Mouse (Mus musculus) CH12.LX (cell line): ENCODE results near the gene Stx4a. TPM values are rescaled to one million over a fixed set of nuclear protein-coding genes. Genes with fewer than 3 reads are reported as not detected.

Source experiments
- DNase-seq: peaks from one replicate; pipeline ENCODE4 v3.0.0-alpha.2; 2013; ENCODE audit errors: extremely low read depth
- H3K27ac ChIP-seq: 2 replicates; pipeline ENCODE4 v1.5.1; 2012; ENCODE audit warnings: low read depth, mild to moderate bottlenecking, control low read depth, moderate library complexity; ENCODE audit not compliant: insufficient read depth
- H3K27me3 ChIP-seq: replicated peaks from 2 replicates; pipeline ENCODE3; 2012; ENCODE audit warnings: inconsistent platforms
- H3K36me3 ChIP-seq, 2 experiments: replicated peaks in 1 of 2; 2 replicates each; pipeline versions ENCODE3 to v1.6.1; 2012; ENCODE audit warnings: inconsistent platforms in 1 of 2, low read length in 1 of 2, mild to moderate bottlenecking in 1 of 2, mixed read lengths in 1 of 2, moderate library complexity in 1 of 2; ENCODE audit not compliant: control insufficient read depth in 1 of 2, insufficient read depth in 1 of 2
- H3K4me1 ChIP-seq, 2 experiments: 2 replicates each; pipeline ENCODE4 v1.6.1; 2012; ENCODE audit warnings: inconsistent platforms in 1 of 2, moderate library complexity in 1 of 2; ENCODE audit not compliant: insufficient read depth in 2 of 2, control insufficient read depth in 1 of 2
- H3K4me2 ChIP-seq: 2 replicates; pipeline ENCODE4 v1.6.1; 2012; ENCODE audit warnings: low read depth, mild to moderate bottlenecking, control low read depth; ENCODE audit not compliant: poor library complexity, insufficient read depth, severe bottlenecking
- H3K4me3 ChIP-seq, 3 experiments: fragments of 150-350 bp in 1 of 3; sonication (generic) in 1 of 3; replicated peaks in 1 of 3; 2 replicates each; pipeline versions ENCODE3 to v1.5.1; 2011 to 2012; ENCODE audit warnings: low read depth in 2 of 3, low read length in 2 of 3, mild to moderate bottlenecking in 2 of 3, moderate library complexity in 2 of 3, control low read depth in 1 of 3, improper control_type of control experiment in 1 of 3, inconsistent platforms in 1 of 3, mixed read lengths in 1 of 3; ENCODE audit not compliant: poor library complexity in 1 of 3
- H3K79me2 ChIP-seq: replicated peaks from 2 replicates; pipeline ENCODE4 v1.6.1; 2012; ENCODE audit warnings: mild to moderate bottlenecking, moderate library complexity; ENCODE audit not compliant: control insufficient read depth, poor library complexity, insufficient read depth, severe bottlenecking; ENCODE audit errors: extremely low read depth
- H3K9ac ChIP-seq: 2 replicates; pipeline ENCODE4 v1.6.1; 2012; ENCODE audit warnings: low read depth, mild to moderate bottlenecking, control low read depth, moderate library complexity; ENCODE audit not compliant: insufficient read depth
- H3K9me3 ChIP-seq: replicated peaks from 2 replicates; pipeline ENCODE3; 2012; ENCODE audit warnings: low read length, inconsistent platforms, mixed read lengths
- CHD1 ChIP-seq: IDR thresholded peaks from 2 replicates; pipeline ENCODE4 v1.6.1; 2012; ENCODE audit warnings: low read depth, low read length, improper control_type of control experiment, inconsistent platforms
- CTCF ChIP-seq, 2 experiments: IDR thresholded peaks in 1 of 2; conservative IDR thresholded peaks in 1 of 2; 2 replicates each; pipeline ENCODE4 v1.5.1; 2011 to 2012; ENCODE audit warnings: low read depth in 2 of 2, low read length in 2 of 2, improper control_type of control experiment in 1 of 2, inconsistent platforms in 1 of 2, mild to moderate bottlenecking in 1 of 2, moderate library complexity in 1 of 2
- E2F4 ChIP-seq: IDR thresholded peaks from 2 replicates; pipeline ENCODE4 v1.6.1; 2011; ENCODE audit warnings: low read depth, low read length, improper control_type of control experiment; ENCODE audit not compliant: insufficient replicate concordance
- ELF1 ChIP-seq: IDR thresholded peaks from 2 replicates; pipeline ENCODE4 v1.6.1; 2014; ENCODE audit warnings: low read depth, mild to moderate bottlenecking, inconsistent platforms, low read length, improper control_type of control experiment
- EP300 ChIP-seq: IDR thresholded peaks from 2 replicates; pipeline ENCODE4 v1.6.1; 2011; ENCODE audit warnings: low read length, improper control_type of control experiment
- JUN ChIP-seq: IDR thresholded peaks from 2 replicates; pipeline ENCODE4 v1.6.1; 2011; ENCODE audit warnings: low read depth, mild to moderate bottlenecking, low read length, improper control_type of control experiment, moderate library complexity; ENCODE audit not compliant: insufficient read depth
- JUND ChIP-seq: conservative IDR thresholded peaks from 2 replicates; pipeline ENCODE4 v1.6.1; 2011; ENCODE audit warnings: low read depth, low read length, improper control_type of control experiment
- KAT2A ChIP-seq: IDR thresholded peaks from 2 replicates; pipeline ENCODE4 v1.6.1; 2012; ENCODE audit warnings: low read length, improper control_type of control experiment, inconsistent platforms; ENCODE audit not compliant: insufficient replicate concordance
- MAX ChIP-seq: IDR thresholded peaks from 2 replicates; pipeline ENCODE4 v1.6.1; 2011; ENCODE audit warnings: low read length, improper control_type of control experiment
- MYC ChIP-seq: IDR thresholded peaks from 2 replicates; pipeline ENCODE4 v1.6.1; 2011; ENCODE audit warnings: low read depth, mild to moderate bottlenecking, improper control_type of control experiment, low read length
- NELFE ChIP-seq: IDR thresholded peaks from 2 replicates; pipeline ENCODE4 v1.6.1; 2011; ENCODE audit warnings: low read depth, low read length, improper control_type of control experiment
- POLR2A ChIP-seq: IDR thresholded peaks from 2 replicates; pipeline ENCODE4 v1.6.1; 2011; ENCODE audit warnings: low read depth, mild to moderate bottlenecking, improper control_type of control experiment, low read length
- RAD21 ChIP-seq: IDR thresholded peaks from 2 replicates; pipeline ENCODE4 v1.6.1; 2011; ENCODE audit warnings: low read depth, mild to moderate bottlenecking, low read length, improper control_type of control experiment, moderate library complexity
- RCOR1 ChIP-seq: conservative IDR thresholded peaks from 2 replicates; pipeline ENCODE4 v1.6.1; 2012; ENCODE audit warnings: low read depth, mild to moderate bottlenecking, inconsistent platforms, low read length, improper control_type of control experiment
- SIN3A ChIP-seq: IDR thresholded peaks from 2 replicates; pipeline ENCODE4 v1.6.1; 2012; ENCODE audit warnings: low read length, improper control_type of control experiment, inconsistent platforms
- TCF12 ChIP-seq: IDR thresholded peaks from 2 replicates; pipeline ENCODE4 v1.6.1; 2014; ENCODE audit warnings: low read depth, mild to moderate bottlenecking, inconsistent platforms, low read length, improper control_type of control experiment
- UBTF ChIP-seq: IDR thresholded peaks from 2 replicates; pipeline ENCODE4 v1.6.1; 2012; ENCODE audit warnings: low read depth, mild to moderate bottlenecking, inconsistent platforms, low read length, improper control_type of control experiment, moderate library complexity
- USF1 ChIP-seq: IDR thresholded peaks from 2 replicates; pipeline ENCODE4 v1.6.1; 2014; ENCODE audit warnings: low read depth, mild to moderate bottlenecking, inconsistent platforms, low read length, improper control_type of control experiment
- ZC3H11A ChIP-seq: IDR thresholded peaks from 2 replicates; pipeline ENCODE4 v1.6.1; 2012; ENCODE audit warnings: low read depth, mild to moderate bottlenecking, inconsistent platforms, low read length, improper control_type of control experiment
- ZMIZ1 ChIP-seq: IDR thresholded peaks from 2 replicates; pipeline ENCODE4 v1.6.1; 2012; ENCODE audit warnings: low read depth, mild to moderate bottlenecking, inconsistent platforms, low read length, improper control_type of control experiment
- dilution Hi-C: fragments of 300-500 bp; cut with MboI; formaldehyde crosslinking; loops from 2 replicates; pipeline ENCODE4 v1.14.3; 2020; ENCODE audit warnings: low sequenced_read_pairs; ENCODE audit not compliant: extremely low pct_unique_long_range_greater_than_20kb, extremely low pct_ligation_motif_present
- in situ Hi-C: fragments of 300-500 bp; cut with MboI; formaldehyde crosslinking; loops from 3 replicates; pipeline ENCODE4 v1.14.3; 2019; ENCODE audit warnings: low sequenced_read_pairs, low pct_ligation_motif_present, low pct_unique_long_range_greater_than_20kb, mixed read lengths
- polyA plus RNA-seq: library from polyadenylated mRNA; unstranded; fragments of >175 nt; gene quantifications from 2 replicates; pipeline ENCODE4 v1.2.1, GENCODE M21; 2012; ENCODE audit warnings: low read depth; ENCODE audit not compliant: insufficient read length
- total RNA-seq, 2 experiments: library from RNA; depleted of rRNA; stranded (reverse); fragments of 300-350 nt in 1 of 2; fragments of >200 nt in 1 of 2; gene quantifications; 2 replicates each; pipeline ENCODE4 v1.2.3; 2012 to 2014

Gene Stx4a
- total and polyA plus RNA-seq, 3 experiments: 16.5 to 50.5 (median 25.4) TPM

- H3K79me2 ChIP-seq: peaks cover 24% of the 10 kb centered on the region
- TF ChIP-seq JUN: no peak
- TF ChIP-seq ZC3H11A: no peak
- no peaks in the 10 kb centered on the region for H3K27me3 ChIP-seq
- no peak overlapping the region for H3K9ac ChIP-seq
- dilution Hi-C loops (no loop called here), in situ Hi-C loops (no loop called here)
- H3K36me3 ChIP-seq: peaks cover 59 to 67% of the 10 kb centered on the region in 2 experiments
- no peak overlapping the region for H3K27ac ChIP-seq
- no peak overlapping the region for H3K4me2 ChIP-seq
- peaks cover 44% of the 10 kb centered on the region for H3K9me3 ChIP-seq
- no peak overlapping the region for H3K4me3 ChIP-seq
- peaks cover 9 to 27% of the 10 kb centered on the region in 2 experiments for H3K4me1 ChIP-seq
- DNase-seq: no peak
These were observed 55.2 kb downstream of the Stx4a start for GRCm38 (mm10) chr7:127879301-127879700.

- in situ Hi-C loops: no loop called here
- no peak overlapping the region for H3K9ac ChIP-seq
- H3K79me2 ChIP-seq: peaks cover 14% of the 10 kb centered on the region
- peaks cover 9 to 31% of the 10 kb centered on the region in 2 experiments for H3K4me1 ChIP-seq
- dilution Hi-C loops: no loop called here
- no peak for TF ChIP-seq CTCF (conservative IDR thresholded peaks at IDR 0.05 in 1 of 2, IDR thresholded peaks at IDR 0.05 in 1 of 2; ENCODE audit: low read depth in 2 of 2, low read length in 2 of 2)
- no peak for TF ChIP-seq MYC
- no peak for TF ChIP-seq EP300
- no peak for TF ChIP-seq MAX
- TF ChIP-seq RAD21: no peak
- no peak for TF ChIP-seq ELF1
- no peak for TF ChIP-seq POLR2A
- TF ChIP-seq CHD1: no peak
- TF ChIP-seq TCF12: no peak
- TF ChIP-seq ZC3H11A: no peak
- no peak for TF ChIP-seq RCOR1
- TF ChIP-seq NELFE: no peak
- TF ChIP-seq E2F4: no peak
- TF ChIP-seq UBTF: no peak
- no peak for TF ChIP-seq USF1
- no peak for TF ChIP-seq ZMIZ1
- TF ChIP-seq SIN3A: no peak
- TF ChIP-seq JUND: no peak
- TF ChIP-seq JUN: no peak
- no peak for TF ChIP-seq KAT2A
- H3K36me3 ChIP-seq: peaks cover 67 to 76% of the 10 kb centered on the region in 2 experiments
- DNase-seq: no peak
- no peaks in the 10 kb centered on the region for H3K27me3 ChIP-seq
- H3K4me3 ChIP-seq: no peak overlapping the region
- H3K27ac ChIP-seq: no peak overlapping the region
- peaks cover 44% of the 10 kb centered on the region for H3K9me3 ChIP-seq
- H3K4me2 ChIP-seq: no peak overlapping the region
These were observed 56.3 kb downstream of the Stx4a start for GRCm38 (mm10) chr7:127880431-127880830.
